Mouse (Mus musculus): ENCODE data around the gene Sp1. TPM values are rescaled to one million over a fixed set of nuclear protein-coding genes. Genes with fewer than 3 reads are reported as not detected.

The Sp1 gene
- total RNA-seq, 4 experiments from 2014 or later = 31.8 to 43.8 (median 38.7) TPM

- DNase-seq (ENCODE audit: low spot score) = peak; percentile 95
These were observed 6.4 kb upstream of the Sp1 start for GRCm38 (mm10) chr15:102399229-102400221.

GRCm38 (mm10) chr15:102400476-102401045 lies 5.4 kb upstream of the Sp1 start:
- no peak for DNase-seq (ENCODE audit: low spot score)

GRCm38 (mm10) chr15:102401278-102401677 lies 4.7 kb upstream of the Sp1 start:
- DNase-seq (ENCODE audit: low spot score) = no peak

- DNase-seq (ENCODE audit: low spot score) = no peak
These were observed 3.7 kb upstream of the Sp1 start for GRCm38 (mm10) chr15:102402210-102402609.

GRCm38 (mm10) chr15:102404608-102405488 lies 1.1 kb upstream of the Sp1 start:
- DNase-seq (ENCODE audit: low spot score) = no peak

GRCm38 (mm10) chr15:102406196-102406911 lies 411 bp downstream of the Sp1 start:
- peak; percentile 77 for DNase-seq (ENCODE audit: low spot score)

GRCm38 (mm10) chr15:102406912-102407580 lies 1.1 kb downstream of the Sp1 start:
- no peak for DNase-seq (ENCODE audit: low spot score)

- DNase-seq (ENCODE audit: low spot score) = no peak
These were observed 2.0 kb downstream of the Sp1 start for GRCm38 (mm10) chr15:102407681-102408557.

GRCm38 (mm10) chr15:102408558-102409130 lies 2.7 kb downstream of the Sp1 start:
- DNase-seq (ENCODE audit: low spot score) = no peak

GRCm38 (mm10) chr15:102409286-102409685 lies 3.3 kb downstream of the Sp1 start:
- no peak for DNase-seq (ENCODE audit: low spot score)

- DNase-seq (ENCODE audit: low spot score) = no peak
These were observed 5.1 kb downstream of the Sp1 start for GRCm38 (mm10) chr15:102411077-102411476.

- DNase-seq (ENCODE audit: low spot score) = no peak
These were observed 7.7 kb downstream of the Sp1 start for GRCm38 (mm10) chr15:102413687-102414086.

GRCm38 (mm10) chr15:102417524-102417923 lies 11.6 kb downstream of the Sp1 start:
- no peak for DNase-seq (ENCODE audit: low spot score)

- no peak for DNase-seq (ENCODE audit: low spot score)
These were observed 15.0 kb downstream of the Sp1 start for GRCm38 (mm10) chr15:102420986-102421385.

GRCm38 (mm10) chr15:102421437-102421836 lies 15.5 kb downstream of the Sp1 start:
- DNase-seq (ENCODE audit: low spot score) = peak; percentile 69

GRCm38 (mm10) chr15:102423602-102424240 lies 17.8 kb downstream of the Sp1 start:
- no peak for DNase-seq (ENCODE audit: low spot score)

GRCm38 (mm10) chr15:102424657-102425056 lies 18.7 kb downstream of the Sp1 start:
- no peak for DNase-seq (ENCODE audit: low spot score)

GRCm38 (mm10) chr15:102426963-102427362 lies 21.0 kb downstream of the Sp1 start:
- DNase-seq (ENCODE audit: low spot score) = no peak

- no peak for DNase-seq (ENCODE audit: low spot score)
These were observed 26.1 kb downstream of the Sp1 start for GRCm38 (mm10) chr15:102432046-102432445.

Data from heart, adult 8-10 months (tissue).